In genomic region chr9:115704249-115704648, GRCm38 (mm10) we compare ENCODE assay signal across 9 mouse cellular contexts.
DNase-seq lines count a peak whose midpoint lies in the region; TF ChIP-seq lines count a peak whose summit lies in the region.
"Had no signal": no experiment of that assay in that cellular context is flagged by ENCODE, and none has a peak within 500 bp of the region (broad histone marks: within the 10 kb centered on the region; RNA-seq: fewer than 3 reads in every experiment).

No protein-coding gene starts in this region.

- no peak for TF ChIP-seq POLR2A in liver, adult 2 months (IDR thresholded peaks at IDR 0.05; ENCODE audit: extremely low read depth, insufficient read depth, low read length)

- H3K4me1 ChIP-seq in liver, adult 2 months (ENCODE audit: control insufficient read depth, insufficient read depth, low read length), result 0 out of 2 replicates have a peak, but pooled peaks cover 2% of the 10 kb centered on the region
- H3K4me1 ChIP-seq: midbrain, embryonic 12.5 days had no signal

- no peak overlapping the region for H3K27ac ChIP-seq in liver, adult 2 months (replicated peaks; ENCODE audit: insufficient read depth, low read depth, low read length)
- H3K27ac ChIP-seq: midbrain, embryonic 12.5 days had no signal

- H3K4me3 ChIP-seq in liver, adult 2 months (ENCODE audit: insufficient read depth, low read depth, low read length), result no peak overlapping the region
- H3K4me3 ChIP-seq: midbrain, embryonic 12.5 days had no signal

- peak; percentile 92 for TF ChIP-seq CTCF in liver, adult 2 months (IDR thresholded peaks at IDR 0.05; ENCODE audit: low read depth, low read length)

- 29% methylated on average over 9 of the region's 9 CpGs for WGBS in liver, adult 2 months

- DNase-seq in ovary, postnatal 10 days (ENCODE audit: low spot score), result peak; percentile 9
- DNase-seq in ovary, adult 18-20 months (ENCODE audit: low spot score), result no peak
- DNase-seq in cerebellum, postnatal 14 days, result peak; percentile 45 to 54
- DNase-seq in gastrocnemius, postnatal 10 days, result peak; percentile 54
- peak; percentile 77 for DNase-seq in kidney, postnatal 10 days
- peak; percentile 31 for DNase-seq in liver, adult 2 months (ENCODE audit: extremely low read depth, low read depth, low spot score)
- DNase-seq in retina, embryonic 14.5 days (ENCODE audit: low spot score), result peak; percentile 79
- DNase-seq in urinary bladder, postnatal 36 days (ENCODE audit: low spot score in 2 of 2), result peak; percentile 28 to 58

- H3K36me3 ChIP-seq in liver, adult 2 months (ENCODE audit: control insufficient read depth, insufficient read depth, low read length), result no peaks in the 10 kb centered on the region
- H3K36me3 ChIP-seq: midbrain, embryonic 12.5 days had no signal

- no peaks in the 10 kb centered on the region for H3K27me3 ChIP-seq in liver, adult 2 months (ENCODE audit: control insufficient read depth, insufficient read depth, low read length)
- H3K27me3 ChIP-seq: midbrain, embryonic 12.5 days had no signal

- H3K79me2 ChIP-seq in liver, adult 2 months (ENCODE audit: control insufficient read depth, insufficient read depth, low read length), result no peaks in the 10 kb centered on the region

- no peak overlapping the region for H3K9ac ChIP-seq in liver, adult 2 months (ENCODE audit: low read depth, low read length)
- H3K9ac ChIP-seq: midbrain, embryonic 12.5 days had no signal
